Mouse (Mus musculus) gastrocnemius, postnatal 14 days (tissue): Measurements from ENCODE around the gene Sypl2. TPM values are rescaled to one million over a fixed set of nuclear protein-coding genes. Genes with fewer than 3 reads are reported as not detected.
A peak's percentile ranks its signal among the peaks of the same experiment; 100 is the strongest.
"Not testable (repeated sequence)": the region's sequence is repeated elsewhere in the genome, so short reads cannot be mapped to it uniquely, and the experiment has no call there.

Experiments used
- DNase-seq: peaks from one replicate; pipeline ENCODE4 v3.0.0; 2021; ENCODE audit warnings: mixed read lengths
- intact Hi-C: fragments of 180-260 bp; cut with DNase I; formaldehyde crosslinking; loops from one replicate; pipeline ENCODE4 v1.15.1; 2025; ENCODE audit warnings: low total_unique reads
- long read RNA-seq, 2 experiments: library from polyadenylated mRNA; stranded (forward); transcript quantifications; one replicate each; pipeline ENCODE4 v2.0.0; 2021
- total RNA-seq, 2 experiments: library from RNA; stranded (reverse); gene quantifications; 2 replicates each; pipeline ENCODE4 v1.2.3; 2021

Sypl2 gene
- 1,000 to 10,000 TPM in 1 of 2 experiments, 100 to 1,000 TPM in 1; 987 to 1,055 TPM for total RNA-seq
- long read RNA-seq, experiment 1, full-length matches to known transcripts = 1,348 of 1,769 reads
- long read RNA-seq, experiment 1, partial matches to known transcripts = 119 of 1,769 reads
- long read RNA-seq, experiment 1, other reads (novel, unspliced or antisense) = 302 of 1,769 reads
- long read RNA-seq, experiment 2, full-length matches to known transcripts = 1,546 of 1,938 reads
- long read RNA-seq, experiment 2, partial matches to known transcripts = 94 of 1,938 reads
- long read RNA-seq, experiment 2, other reads (novel, unspliced or antisense) = 298 of 1,938 reads

DNA sequence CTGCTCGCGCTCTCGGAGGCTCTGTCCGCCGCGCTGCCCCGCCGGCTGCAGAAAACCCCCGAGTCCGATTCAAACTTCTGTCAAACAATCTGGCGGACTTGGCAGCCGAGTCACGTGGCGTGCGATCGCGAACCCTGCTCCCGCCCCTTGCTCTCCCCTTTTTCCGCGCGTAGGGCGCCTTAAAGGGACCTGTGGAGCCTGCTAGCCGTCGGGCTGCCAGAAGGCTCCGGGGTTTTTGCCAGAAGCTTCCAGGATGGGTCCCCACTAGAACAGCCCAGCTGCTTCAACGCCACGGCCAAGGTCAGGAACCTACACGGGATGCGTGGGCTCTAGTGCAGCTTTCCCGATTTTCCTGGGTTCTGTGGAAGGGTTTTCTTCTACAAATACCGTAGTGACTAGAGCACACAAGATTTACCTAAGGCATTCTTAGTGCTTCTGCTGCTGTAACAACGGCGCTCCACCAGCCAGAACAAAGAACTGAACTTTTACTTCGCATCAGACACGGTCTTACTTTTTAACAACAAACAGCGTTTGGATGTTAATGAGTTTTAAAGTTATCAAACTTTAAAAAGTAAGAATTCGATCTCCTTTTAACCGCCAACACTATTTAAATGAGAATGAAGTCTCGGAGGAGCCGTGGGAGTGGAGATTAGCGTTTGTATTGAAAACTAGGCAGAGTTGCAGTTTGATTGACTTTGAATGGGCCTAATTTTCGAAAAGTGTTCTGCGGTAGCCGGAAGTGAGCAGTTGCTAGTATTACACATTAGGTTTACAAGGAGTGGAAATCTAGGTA lies at the start of gene Sypl2:
Gene Sypl2, minus strand, starts transcription at position 91 of the 793 bp plus-strand sequence.
- DNase-seq = peak; percentile 87
- intact Hi-C loops = no loop called here

DNA sequence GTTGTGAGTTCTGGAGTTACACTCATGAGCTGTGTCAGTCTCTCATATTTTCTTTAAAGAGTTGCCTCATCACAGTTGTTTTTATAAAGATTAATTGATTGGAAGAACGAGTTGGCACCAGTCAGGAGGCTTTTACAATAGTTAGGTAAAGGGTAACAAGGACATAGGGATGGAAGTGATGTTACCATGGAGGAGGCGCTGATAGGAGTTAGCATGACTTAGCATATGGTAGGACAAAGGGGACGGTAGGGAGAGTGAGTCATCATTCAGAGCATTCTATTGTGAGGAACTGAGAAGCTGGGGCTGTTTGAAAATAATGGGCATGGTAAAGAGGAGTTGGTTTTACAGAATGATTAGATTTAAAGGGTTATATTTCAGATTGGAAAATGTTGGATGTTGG lies 32.9 kb upstream of the Sypl2 start:
- intact Hi-C loops = no loop called here
- DNase-seq = no peak

DNA sequence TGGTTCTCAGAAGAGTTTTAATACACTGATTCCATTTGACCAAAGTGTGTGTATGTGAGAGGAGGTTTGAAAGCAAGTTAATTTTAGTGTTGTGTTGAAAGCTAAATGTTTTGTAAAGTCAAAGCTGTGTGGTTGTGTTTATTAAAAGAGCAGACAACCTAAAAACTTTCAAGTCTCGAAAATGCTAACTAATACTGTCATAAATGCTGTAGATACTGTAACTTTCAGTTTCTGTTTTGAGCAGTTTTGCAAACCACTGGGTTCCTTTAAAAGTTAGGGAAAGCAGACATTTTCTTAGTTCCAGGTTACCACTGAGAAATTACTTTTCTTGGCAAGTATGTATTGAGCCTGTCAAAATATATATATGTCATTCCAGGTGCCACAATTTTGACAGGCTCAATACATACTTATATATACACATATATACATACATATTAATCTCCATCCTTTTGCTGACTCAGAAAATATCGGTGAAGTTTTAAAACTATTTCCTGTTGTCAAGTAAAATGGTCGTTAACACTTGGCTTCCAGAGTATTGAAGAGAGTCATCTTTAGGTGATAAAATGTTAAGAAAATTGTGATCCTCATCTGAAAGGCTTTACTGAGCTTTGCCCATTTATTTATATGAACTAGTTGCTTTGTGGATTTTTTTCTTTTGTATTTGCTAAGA lies 31.5 kb upstream of the Sypl2 start:
- DNase-seq = no peak
- intact Hi-C loops = no loop called here

DNA sequence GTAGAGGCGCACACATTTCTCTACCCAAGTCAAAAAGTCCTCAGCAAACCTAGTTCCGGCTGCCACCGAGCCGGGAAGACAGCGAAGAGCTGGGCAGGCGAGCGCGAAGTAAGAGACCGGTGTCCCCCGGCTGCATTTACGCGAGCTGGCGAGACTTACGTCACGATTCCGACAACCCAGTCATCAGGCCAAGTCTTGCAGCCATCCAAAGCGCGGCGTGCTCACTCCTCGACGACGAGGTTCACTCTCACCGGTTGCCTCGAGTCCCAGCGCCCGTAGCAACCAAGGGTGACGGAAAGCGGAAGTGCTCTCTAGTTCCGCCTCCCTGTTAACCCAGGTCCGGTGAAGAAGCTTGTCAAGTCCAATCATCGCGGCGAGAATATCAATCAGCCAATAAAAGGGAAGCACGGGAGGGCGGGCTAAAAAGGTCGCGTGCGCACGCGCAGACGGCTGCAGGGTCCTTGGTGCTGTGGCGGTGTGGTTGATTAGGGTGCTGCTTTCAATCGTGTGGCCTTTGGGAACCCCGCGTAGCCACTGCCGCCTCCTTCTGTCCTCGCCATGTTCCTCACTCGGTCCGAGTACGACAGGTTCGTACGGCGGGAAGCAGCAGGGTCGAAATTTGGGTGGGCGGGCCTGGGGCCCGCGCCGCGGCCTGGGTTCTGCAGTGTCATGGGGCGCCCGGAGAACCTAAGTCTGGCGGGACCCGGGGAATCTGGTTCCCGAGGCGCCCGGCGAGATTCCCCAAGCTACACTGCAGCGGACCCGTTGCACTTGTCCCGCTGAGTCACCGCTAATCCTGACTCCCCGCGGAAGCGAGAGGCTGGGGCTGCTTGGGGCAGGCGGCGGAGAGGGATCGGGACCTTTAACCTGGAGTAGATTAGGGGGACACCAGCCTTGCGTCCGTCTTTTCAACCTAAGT lies 30.5 kb upstream of the Sypl2 start, which contains the start of gene Psma5:
Gene Psma5, plus strand, starts transcription at position 208 of the 919 bp plus-strand sequence.
- intact Hi-C loops = no loop called here
- peak; percentile 94 for DNase-seq

DNA sequence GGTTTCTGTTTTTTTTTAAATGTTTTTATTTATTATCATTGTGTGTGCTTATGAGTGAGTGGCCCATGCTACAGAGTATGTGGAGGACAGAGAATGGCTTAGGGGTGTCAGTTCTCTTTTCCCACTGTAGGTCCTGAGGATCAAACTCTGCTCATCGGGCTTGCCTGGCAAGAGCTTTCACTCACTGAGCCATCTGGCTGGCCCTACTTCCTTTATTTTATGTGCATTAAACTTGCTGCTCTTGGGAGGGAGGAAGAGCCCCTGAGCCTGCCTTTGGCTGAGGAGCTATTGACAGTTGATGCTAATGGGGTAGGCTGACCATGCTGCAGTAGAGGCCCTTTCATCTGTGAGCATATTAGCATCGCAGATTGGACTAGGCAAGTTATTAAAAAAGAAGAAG lies 20.4 kb upstream of the Sypl2 start:
- no peak for DNase-seq
- intact Hi-C loops = no loop called here

DNA sequence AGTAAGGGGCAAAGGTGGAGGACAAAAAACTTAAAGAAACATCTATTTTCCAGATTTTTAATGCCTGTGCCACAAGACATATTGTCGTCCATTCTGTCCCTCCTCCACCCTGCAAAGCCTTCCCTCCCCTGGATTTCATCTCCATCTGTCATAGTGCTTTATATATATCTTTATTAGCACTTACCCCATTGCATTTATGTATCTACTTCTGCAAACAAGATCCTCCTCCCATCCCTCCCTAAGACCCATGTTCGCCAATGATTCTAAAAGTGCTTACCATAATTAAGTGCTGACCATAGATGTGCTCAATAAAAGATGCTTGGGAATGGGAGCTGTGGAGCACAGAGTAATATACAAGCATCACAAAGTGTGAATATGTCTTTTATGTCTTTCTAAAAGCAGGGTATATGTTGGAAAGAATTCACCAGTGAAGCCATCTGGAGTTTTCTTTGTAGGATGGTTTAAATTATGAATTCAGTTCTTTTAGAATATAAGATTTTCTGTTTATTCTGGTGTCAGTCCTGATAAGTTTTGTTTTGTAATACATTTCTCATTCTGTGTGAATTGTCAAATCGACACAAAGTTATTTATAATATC lies 14.9 kb upstream of the Sypl2 start:
- intact Hi-C loops = no loop called here

DNA sequence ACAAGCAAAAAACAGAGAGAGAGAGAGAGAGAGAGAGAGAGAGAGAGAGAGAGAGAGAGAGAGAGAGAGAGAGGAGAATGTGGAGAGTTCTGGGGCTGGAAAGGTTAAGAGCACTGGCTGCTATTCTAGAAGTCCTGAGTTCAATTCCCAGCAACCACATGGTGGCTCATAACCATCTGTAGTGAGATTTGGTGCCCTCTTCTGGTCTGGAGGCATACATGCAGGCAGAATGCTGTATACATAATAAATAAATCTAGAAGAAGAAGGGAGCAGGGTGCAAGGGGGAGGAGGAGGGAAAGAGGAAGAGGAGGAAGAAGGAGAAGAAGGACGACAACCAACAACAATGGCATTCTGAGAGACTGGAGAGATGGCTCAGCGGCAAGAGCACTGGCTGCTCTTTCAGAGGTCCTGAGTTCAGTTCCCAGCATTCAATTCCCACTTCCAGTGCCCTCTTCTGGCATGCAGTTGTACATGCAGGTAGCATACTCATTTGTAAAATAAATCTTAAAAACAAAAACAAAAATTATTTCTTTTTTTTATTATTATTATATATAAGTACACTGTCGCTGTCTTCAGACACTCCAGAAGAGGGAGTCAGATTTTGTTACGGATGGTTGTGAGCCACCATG lies 11.1 kb upstream of the Sypl2 start:
- intact Hi-C loops = not testable (repeated sequence)

More for the DNA sequence above, 14.9 kb upstream of the Sypl2 start:
- no peak for DNase-seq

DNA sequence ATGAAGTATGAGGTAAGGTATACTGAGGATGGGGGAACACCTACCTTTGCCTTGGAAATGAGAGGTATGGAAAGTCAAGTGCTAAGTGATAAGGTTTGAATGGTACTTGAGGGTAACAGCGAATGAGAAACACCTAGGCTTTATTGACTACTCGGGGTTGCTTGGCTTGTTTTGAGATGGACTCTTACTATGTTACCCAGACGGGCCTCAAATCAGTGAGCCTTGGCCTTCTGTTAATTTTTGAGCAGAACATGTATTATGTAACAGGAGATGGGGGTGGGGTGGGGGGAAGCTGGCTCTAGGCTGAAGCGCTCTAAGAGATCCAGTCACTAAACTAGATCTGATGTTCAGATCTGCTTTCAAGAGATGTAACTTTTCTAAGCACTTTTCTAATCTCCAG lies 5.2 kb upstream of the Sypl2 start:
- no peak for DNase-seq
- intact Hi-C loops = no loop called here

More for the DNA sequence above, 11.1 kb upstream of the Sypl2 start:
- DNase-seq = not testable (repeated sequence)

DNA sequence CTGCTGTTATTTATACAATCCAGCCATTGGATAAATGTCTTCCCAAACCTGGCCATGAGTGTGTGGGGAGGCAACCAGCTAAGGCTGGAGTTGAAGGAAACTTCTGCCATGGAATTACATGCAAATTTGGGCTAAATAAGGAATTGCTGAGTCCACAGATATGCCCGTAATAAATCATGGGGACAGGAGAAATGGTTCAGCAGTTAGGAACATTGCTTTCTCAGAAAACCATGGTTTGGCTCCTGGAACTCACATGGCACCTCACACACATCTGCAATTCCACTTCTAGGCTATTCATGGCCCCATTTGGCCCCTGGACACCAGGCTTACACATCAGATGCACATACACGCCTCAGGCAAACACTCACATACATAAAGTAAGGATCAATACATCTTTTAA lies 1.1 kb upstream of the Sypl2 start:
- intact Hi-C loops = no loop called here
- no peak for DNase-seq

DNA sequence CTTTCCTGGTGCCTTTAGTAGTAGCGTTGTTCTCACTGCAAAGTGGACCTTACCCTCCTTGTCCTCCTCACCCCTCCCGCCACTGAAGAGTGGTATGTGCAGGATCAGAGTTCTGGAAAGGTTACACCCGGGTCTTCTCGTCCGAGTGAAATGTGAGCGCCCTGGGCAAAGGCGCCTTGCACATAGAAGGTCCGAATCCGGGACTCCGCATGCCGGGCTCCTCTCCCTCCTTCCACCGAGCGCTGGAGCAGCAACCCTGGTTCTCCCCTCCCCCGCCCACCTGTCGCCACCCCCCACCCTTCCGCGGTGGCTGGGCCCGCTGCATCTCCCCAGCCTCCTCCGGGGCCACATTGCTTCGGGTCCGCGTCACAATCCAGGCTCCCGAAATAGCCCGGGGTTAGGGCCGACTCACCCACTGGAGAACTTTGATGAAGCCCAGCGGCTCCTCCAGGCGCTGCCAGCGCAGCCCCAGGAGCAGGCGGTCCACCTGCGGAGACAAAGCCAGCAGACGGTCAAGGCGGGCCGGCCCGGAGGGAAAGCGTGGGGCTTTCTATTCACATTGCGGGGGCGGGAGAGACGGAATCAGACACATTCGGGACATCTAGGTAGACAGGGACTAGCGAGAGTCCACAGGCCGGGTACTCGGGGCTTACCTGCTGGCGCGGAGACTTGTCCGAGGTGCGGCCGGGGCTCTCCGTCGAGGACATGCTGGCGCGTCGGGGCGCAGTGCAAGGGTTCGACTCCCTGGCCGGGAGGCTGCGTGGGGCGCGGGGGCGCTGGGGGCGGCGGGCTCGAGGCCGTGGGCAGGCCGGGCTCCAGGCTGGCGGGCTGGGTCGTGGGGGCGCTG lies 514 bp downstream of the Sypl2 start:
- peak; percentile 79 for DNase-seq
- intact Hi-C loops = no loop called here

DNA sequence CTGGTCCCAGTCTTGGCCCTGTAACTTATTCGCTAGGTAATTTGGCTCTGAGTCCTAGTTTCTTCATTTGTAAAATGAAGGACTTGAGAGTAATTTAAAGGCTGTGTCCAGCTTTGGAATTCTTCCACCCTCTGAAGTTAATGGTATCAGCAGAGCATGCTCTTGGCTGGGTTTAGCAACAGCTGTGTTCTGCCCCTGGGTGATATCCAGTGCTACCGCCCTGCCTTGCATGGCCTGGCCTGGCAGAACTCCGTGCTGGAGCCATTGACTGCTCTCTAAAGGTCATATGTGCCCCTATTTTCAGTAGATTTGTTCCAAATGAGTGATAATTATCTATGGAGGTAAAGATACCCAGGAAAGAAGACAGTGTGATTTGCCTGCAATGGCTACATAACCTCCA lies 5.8 kb downstream of the Sypl2 start:
- intact Hi-C loops = no loop called here
- peak; percentile 68 for DNase-seq

DNA sequence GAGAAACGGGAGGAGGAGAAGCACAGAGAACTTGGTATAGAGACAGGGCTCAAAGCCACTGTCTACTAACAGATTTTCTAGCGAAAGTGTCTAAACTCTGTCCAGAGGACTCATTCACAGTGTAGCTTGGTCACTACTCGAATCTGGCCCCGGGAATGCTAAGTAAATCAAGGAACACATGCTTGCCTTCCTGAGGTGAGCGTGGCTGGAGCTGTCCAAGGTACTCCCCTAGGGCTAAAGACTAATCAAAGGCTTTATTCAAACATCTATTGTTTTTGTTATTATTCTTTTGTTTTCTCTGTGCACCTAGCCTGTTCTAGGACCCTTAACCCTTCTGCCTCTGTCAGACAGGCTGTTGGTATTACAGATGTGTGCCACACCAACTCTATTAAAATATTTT lies 11.7 kb downstream of the Sypl2 start:
- intact Hi-C loops = no loop called here
- no peak for DNase-seq

DNA sequence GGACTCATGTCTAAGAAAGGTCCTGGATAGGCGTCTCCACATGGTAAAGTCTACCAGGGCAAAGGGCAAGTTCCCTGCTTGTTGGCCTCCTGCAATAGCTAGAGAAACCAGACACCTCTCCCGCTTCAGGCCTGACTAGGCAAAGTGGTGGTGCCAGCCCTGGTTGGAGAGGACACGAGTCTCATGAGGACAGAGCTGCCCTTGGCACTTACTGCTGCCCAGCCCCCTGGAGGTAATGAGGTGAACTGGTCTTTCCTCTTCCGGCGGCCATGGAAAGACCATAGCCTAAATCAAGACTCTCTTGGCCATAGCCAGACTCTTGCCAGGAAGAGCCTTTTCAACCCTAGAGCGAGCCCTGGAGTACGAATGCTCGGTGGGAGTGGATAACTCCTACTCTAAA lies 14.0 kb downstream of the Sypl2 start:
- intact Hi-C loops = no loop called here
- peak; percentile 79 for DNase-seq

DNA sequence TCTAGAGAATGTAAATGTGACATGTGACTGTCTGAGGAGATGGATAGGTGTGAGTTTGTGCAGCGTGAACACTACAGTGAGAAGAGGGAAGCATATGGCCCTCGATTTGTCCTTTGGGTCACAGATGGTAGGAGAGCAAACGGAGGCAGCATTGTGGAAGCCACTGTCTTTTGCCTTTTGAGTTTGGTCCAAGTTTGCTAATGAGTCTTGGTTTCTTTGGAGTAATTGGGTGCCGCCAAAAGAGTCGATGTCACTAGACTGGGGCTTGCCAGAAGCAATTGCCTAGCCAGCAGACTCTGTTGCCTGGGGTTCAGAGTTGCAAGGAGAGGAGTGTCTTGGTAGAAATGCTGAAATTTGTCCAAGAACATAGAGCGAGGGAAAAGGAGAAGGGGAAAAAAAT lies 14.6 kb downstream of the Sypl2 start:
- no peak for DNase-seq
- intact Hi-C loops = no loop called here

DNA sequence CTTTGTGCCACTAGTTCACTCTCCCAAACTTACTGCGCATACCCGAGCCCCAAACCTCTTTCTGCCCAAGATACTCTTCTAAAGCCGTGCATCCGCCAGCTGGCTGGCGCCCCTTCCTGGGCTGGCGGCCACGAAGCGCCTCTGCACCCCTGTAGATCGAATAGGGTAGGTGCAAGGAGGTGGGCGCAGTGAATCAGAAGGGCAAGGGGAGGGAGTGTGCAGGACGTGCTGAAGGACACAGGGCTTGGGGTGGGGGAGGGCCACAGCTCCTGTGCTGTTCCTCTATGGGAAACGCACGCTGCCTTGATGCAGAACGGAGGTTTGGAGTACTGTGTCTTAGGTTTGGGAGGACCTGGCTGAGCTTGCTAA lies 15.7 kb downstream of the Sypl2 start, which contains the start of gene Atxn7l2:
Gene Atxn7l2, minus strand, starts transcription at position 164 of the 369 bp plus-strand sequence.
- DNase-seq = peak; percentile 75
- intact Hi-C loops = no loop called here

DNA sequence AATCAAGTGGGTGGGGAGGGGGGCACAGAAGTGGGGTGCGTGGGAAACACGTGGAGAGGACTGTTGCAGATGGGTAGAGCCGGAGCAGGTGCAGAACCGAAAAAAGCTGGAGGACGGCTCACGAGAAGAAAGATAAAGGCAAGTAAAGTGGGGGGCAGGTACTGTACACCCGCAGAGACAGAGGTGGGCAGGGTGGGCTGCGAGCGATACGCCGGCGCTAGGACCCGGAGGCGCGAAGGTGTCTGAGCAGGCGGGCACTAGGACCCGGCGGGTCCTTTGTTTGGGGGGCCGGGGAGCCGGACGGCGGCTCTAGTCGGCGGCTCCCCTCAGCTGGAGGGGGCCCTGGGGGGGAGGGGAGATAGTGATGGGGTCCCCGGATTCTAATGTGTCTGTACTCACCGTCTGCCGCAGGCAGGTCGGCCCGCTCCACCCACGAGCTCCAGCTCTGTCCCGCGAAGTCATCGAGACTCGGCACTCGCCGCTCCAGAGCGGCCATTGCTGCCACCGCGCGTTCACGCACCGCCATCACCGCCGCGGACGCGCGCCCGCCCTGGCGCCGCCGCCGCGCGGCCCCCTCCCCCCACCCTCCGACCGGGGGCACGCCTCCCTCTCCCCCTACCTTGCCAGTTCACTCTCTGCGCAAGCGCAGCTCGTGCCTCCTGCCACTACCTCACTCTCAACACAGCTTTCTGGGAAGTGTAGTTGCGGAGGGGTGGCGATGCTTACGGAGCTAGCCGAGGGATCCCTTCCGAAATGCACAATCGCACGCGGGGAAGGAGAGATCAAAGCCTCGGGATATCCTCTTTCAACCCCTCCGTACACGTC lies 16.3 kb downstream of the Sypl2 start:
- peak; percentile 94 for DNase-seq
- intact Hi-C loops = no loop called here

DNA sequence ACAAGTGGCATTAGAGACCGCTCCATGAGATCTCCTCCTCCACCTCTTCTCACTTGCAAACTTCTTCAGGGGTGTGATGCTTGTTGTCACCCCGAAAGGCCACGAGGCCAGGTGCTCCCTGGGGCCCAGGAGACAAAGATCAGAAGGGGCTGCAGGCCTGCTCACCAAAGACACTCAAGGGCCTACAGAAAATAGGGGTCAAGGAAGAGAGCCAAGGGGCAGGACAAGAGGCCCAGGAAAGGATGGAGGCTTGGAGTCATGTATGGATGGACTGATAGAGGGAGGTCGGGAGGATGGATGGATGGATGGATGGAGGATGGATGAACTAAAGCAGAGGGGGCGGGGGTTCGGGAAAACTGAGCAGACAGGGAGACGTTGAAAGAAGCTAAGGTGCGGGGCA lies 16.9 kb downstream of the Sypl2 start:
- intact Hi-C loops = no loop called here
- DNase-seq = no peak
